Mouse (Mus musculus) forebrain, embryonic 14.5 days (tissue): ENCODE measurements around the gene Gm19935. TPM values are rescaled to one million over a fixed set of nuclear protein-coding genes. Genes with fewer than 3 reads are reported as not detected.

ENCODE experiments used
- ATAC-seq: fragments of 200-750 bp; cut with Nextera tagmentation; 2 replicates; pipeline ENCODE4 v1.8.0; 2017; ENCODE audit warnings: mild to moderate bottlenecking, moderate library complexity
- DNase-seq: peaks from one replicate; pipeline ENCODE4 v3.0.0-alpha.2; 2015; ENCODE audit warnings: low spot score
- H3K27ac ChIP-seq: fragments of 300-500 bp; sonication (generic); 2 replicates; pipeline ENCODE4 v1.5.1; 2014; ENCODE audit warnings: low read depth, mild to moderate bottlenecking, control low read depth, low read length, moderate library complexity
- H3K27me3 ChIP-seq: fragments of 300-500 bp; sonication (generic); replicated peaks from 2 replicates; pipeline ENCODE4 v1.6.1; 2014; ENCODE audit warnings: low read length, control low read depth, mixed read lengths; ENCODE audit not compliant: control insufficient read depth, insufficient read depth
- H3K36me3 ChIP-seq: fragments of 300-500 bp; sonication (generic); 2 replicates; pipeline ENCODE4 v1.6.1; 2014; ENCODE audit warnings: low read length, control low read depth; ENCODE audit not compliant: control insufficient read depth, insufficient read depth
- H3K4me1 ChIP-seq: fragments of 300-500 bp; sonication (generic); 2 replicates; pipeline ENCODE4 v1.6.1; 2014; ENCODE audit warnings: antibody characterized with exemption, low read length, control low read depth; ENCODE audit not compliant: control insufficient read depth, insufficient read depth
- H3K4me2 ChIP-seq: fragments of 300-500 bp; sonication (generic); 2 replicates; pipeline ENCODE4 v1.6.1; 2014; ENCODE audit warnings: mild to moderate bottlenecking, control low read depth, low read length
- H3K4me3 ChIP-seq: fragments of 300-500 bp; sonication (generic); 2 replicates; pipeline ENCODE4 v1.5.1; 2014; ENCODE audit warnings: low read depth, low read length, control low read depth
- H3K9ac ChIP-seq: fragments of 300-500 bp; sonication (generic); 2 replicates; pipeline ENCODE4 v1.6.1; 2014; ENCODE audit warnings: mild to moderate bottlenecking, low read length, control low read depth, moderate library complexity
- H3K9me3 ChIP-seq: fragments of 300-500 bp; sonication (generic); replicated peaks from 2 replicates; pipeline ENCODE4 v1.6.1; 2016; ENCODE audit warnings: low read length, control low read depth, mixed read lengths; ENCODE audit not compliant: control insufficient read depth
- WGBS: fragments of 180-500 bp; shearing (Covaris S2); extraction: QIAGEN DNeasy Blood & Tissue Kit; methylation state at CpG from one replicate; pipeline ENCODE4 v1.1.7; 2014; 5-methylcytosine and 5-hydroxymethylcytosine counted together
- microRNA-seq: library from miRNA; unstranded; fragments of <30 nt; microRNA quantifications from one replicate; pipeline ENCODE4, GENCODE M21; 2016
- polyA plus RNA-seq: library from polyadenylated mRNA; unstranded; fragments of >200 nt; fragmentation: Nextera tagmentation; extraction: Ambion mirVana; gene quantifications from 2 replicates; pipeline ENCODE4 v1.2.1, GENCODE M21; 2014

The Gm19935 gene
- polyA plus RNA-seq, 1 experiment from 2014 or later, result 0.48 TPM

DNA sequence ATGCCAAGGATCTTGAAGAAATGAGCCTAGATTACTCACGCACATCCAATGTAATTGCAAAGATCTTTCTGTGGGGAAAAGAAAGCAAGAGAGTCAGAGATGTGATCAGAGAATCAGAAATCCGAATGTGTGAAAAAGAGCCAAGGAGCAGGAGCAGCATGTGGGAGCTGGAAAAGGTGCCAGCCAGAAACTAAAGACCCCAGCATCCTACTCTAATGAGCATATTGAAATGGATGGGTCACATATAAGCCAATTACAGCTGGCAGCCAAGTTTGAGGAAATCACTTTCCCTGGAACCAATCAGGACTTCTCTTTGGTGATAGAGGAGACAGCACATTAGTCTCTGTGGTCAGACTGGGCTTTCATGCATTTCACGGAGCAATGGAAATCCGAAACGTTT, 47.4 kb downstream of the Gm19935 start:
- Histone ChIP-seq H3K27me3 (no peaks in the 10 kb centered on the region), H3K4me1 (no peaks in the 10 kb centered on the region), H3K36me3 (no peaks in the 10 kb centered on the region), H3K9me3 (no peaks in the 10 kb centered on the region), H3K9ac (no peak overlapping the region), H3K27ac (no peak overlapping the region), H3K4me2 (no peak overlapping the region), H3K4me3 (no peak overlapping the region)
- 73% methylated on average over 5 of the region's 5 CpGs for WGBS
- DNase-seq (peak; percentile 17), ATAC-seq (no peak)

Small RNA genes within 50 kb of the gene (microRNA-seq; reads per million reads assigned to microRNA genes)
- gene Gm44382, result not detected

Other genes starting within 250 kb of the Gm19935 start
- 95.6 and 110 TPM in 2 replicates for gene Chd9, start 11.0 kb upstream of the Gm19935 start, polyA plus RNA-seq